Mouse (Mus musculus) cerebellum, adult 9-10 months (tissue): Measurements from ENCODE around the gene Sipa1l1.

Experiments
- DNase-seq: peaks from one replicate; pipeline ENCODE4 v3.0.0; 2022

Sipa1l1 gene

GRCm38 (mm10) chr12:82340196-82340918 lies 171.2 kb downstream of the Sipa1l1 start:
- DNase-seq: no peak

GRCm38 (mm10) chr12:82341181-82341580 lies 172.1 kb downstream of the Sipa1l1 start:
- DNase-seq: no peak

- DNase-seq: no peak
Measured at GRCm38 (mm10) chr12:82341696-82342095, 172.6 kb downstream of the Sipa1l1 start.

DNA sequence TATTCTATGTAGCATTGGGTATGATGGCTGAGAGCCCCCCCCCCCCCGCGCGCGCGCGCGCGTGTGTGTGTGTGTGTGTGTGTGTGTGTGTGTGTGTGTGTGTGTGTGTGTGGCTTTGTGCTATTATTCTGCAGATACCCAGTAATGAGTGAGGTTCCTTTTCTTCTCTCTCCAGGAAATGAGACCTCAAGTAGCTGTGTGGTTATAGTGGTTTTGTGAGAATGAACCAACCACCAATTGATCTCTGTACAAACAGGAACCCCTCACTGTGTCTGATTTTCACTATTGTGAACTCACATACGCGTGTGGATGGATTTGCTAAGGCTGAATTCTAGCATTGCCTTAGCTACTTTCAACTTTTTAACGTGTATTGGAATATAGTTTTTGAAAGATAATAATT lies 181.0 kb downstream of the Sipa1l1 start:
- DNase-seq: no peak

GRCm38 (mm10) chr12:82350891-82351290 lies 181.8 kb downstream of the Sipa1l1 start:
- no peak for DNase-seq

- no peak for DNase-seq
Measured at GRCm38 (mm10) chr12:82353660-82354059, 184.5 kb downstream of the Sipa1l1 start.

DNA sequence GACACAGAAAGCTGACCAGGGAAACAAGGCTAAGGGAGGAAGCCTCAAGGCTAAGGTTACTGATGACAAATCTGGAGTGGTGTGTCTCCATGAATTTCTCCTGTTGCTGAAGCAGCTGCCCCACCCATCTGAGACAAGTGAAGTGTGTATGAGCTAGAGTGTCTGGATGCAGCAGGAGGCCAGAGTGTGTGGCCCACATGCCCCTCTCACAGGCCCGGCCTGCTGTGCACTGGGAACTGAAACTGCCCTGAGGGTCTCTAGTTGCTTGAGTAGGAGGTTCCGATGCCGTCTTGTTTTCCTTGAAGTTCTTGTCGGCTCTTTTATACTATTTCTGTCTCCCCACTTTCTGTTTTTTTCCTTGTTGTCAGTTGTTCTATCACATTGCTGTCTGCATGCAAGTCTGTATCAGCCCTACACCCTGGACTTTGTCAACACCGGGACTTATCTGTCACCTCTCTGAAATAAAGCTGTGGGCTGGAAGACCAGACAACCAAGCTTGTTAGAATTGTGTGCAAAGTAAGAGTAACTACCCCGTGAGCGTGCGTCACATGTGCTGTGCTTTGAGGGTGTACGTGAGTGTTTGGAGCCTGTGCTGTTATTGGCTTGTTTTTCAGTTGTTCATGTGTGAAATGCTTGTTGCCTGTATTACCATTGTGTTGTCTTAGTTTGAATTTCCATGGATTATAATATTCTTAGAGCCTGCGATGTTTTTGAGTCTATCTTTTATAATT lies 186.5 kb downstream of the Sipa1l1 start:
- DNase-seq: no peak

GRCm38 (mm10) chr12:82356476-82356875 lies 187.4 kb downstream of the Sipa1l1 start:
- no peak for DNase-seq

- DNase-seq: no peak
Measured at GRCm38 (mm10) chr12:82357431-82357830, 188.3 kb downstream of the Sipa1l1 start.

DNA sequence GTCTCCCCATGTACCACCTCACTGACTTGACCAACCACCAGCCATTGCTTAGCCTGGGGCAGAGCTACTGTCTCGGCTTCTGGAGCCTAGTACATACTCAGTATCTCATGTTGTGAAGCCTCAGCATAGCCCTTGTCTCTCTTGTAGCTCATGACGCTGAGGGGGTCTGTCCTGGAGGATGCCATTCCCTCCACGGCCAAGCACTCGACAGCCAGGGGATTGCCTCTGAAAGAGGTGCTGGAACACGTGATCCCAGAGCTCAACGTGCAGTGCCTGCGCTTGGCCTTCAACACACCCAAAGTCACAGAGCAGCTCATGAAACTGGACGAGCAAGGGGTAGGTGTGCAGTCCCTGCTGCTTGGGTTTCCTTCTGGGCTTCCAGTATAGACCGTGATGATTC lies 193.7 kb downstream of the Sipa1l1 start:
- DNase-seq: no peak

DNA sequence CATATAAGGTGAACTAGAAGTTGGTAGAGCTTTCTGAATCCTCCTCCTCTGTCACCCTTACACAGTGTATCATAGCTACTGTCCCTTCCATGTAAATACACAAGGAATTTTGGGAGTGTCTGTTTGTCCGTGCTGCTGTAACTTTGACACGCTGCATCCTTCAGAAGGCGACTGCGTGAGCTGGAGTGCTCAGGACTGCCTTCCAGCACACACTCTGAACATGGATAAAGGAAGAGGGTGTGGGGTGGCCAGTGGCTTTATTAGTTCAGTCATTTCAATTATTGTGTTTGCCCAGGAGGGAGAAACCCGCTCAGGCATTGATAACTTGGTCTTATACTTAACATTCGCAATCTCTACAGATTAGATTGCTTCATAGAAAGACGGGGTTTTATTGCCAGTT lies 195.1 kb downstream of the Sipa1l1 start:
- no peak for DNase-seq

GRCm38 (mm10) chr12:82365276-82365875 lies 196.3 kb downstream of the Sipa1l1 start:
- DNase-seq: no peak

DNA sequence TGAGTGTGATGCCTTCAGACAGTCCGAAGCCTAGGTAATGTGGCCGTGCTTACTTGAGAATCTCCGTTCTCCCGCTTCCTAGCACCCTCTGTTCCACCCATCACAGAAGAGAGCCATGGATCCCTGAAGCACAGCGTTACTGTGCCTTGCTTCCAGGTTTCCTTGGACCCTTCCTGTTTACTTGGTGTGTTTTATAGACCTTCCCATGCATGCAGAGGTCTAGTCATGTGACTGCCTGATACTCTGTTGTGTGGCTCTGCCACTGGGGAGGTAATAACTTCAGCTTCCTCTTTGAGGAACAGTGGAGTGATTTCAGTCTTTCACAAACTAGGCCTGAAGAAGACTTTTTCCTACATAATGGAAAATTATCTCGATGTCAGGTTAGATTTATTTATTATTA lies 197.6 kb downstream of the Sipa1l1 start:
- no peak for DNase-seq

GRCm38 (mm10) chr12:82367345-82367744 lies 198.2 kb downstream of the Sipa1l1 start:
- peak; percentile 39 for DNase-seq

- DNase-seq: peak; percentile 67
Measured at GRCm38 (mm10) chr12:82367986-82368385, 198.9 kb downstream of the Sipa1l1 start.

DNA sequence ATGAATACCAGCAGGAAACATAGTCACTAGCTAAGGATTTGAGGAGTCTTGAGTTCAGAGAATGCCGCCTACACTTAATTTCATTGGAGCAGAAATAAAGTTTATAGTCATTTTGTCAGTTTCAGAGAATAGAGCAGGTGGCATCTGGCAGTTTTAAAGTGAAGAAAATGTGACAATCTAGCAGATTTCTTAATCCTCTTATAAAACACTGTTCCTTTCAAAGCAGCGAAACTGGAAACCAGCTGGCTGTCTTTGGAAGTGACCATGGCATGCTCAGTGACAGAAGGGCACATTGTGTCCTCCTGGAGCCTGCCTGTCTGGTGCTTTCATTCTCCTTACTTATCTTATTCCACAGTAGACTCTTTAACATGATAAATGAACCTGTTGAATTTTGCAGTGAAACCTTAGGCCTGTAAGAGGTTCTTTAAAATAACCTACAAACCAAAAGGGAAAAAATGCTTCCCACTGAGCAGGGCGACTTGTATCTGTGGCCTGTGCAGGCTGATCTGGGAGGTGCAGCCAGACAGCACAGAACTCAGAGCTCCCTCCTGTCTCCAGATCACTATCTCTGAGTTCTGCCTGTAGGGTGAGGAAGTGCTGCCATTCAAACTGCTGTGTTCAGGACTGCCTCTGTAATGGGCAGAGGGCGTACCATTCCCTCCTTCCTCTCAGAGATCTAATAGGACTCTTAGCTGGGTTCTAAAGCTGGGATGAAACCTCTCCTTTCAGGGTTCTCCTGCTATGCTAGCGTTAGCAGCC lies 200.5 kb downstream of the Sipa1l1 start:
- no peak for DNase-seq

- DNase-seq: no peak
Measured at GRCm38 (mm10) chr12:82371266-82371665, 202.1 kb downstream of the Sipa1l1 start.

DNA sequence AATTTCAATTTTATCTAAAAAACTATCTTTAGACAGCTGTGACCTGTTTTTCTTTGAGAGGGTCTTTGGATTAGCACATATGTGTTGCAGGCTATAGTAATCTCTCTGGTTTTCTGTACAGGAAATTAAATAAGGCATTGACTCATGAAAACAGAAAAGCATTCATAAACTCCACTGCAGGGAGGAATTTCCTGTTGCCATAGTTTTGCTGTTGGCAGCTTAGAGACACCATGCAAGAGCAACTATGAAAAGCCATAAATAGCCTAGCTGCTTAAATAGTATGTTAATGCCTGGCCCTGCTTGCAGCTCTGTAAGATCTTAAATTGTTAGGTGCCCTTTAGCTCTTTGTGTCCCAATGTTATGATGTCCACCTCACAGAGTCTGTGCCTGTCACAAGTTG lies 204.9 kb downstream of the Sipa1l1 start:
- no peak for DNase-seq

- DNase-seq: no peak
Measured at GRCm38 (mm10) chr12:82382932-82383331, 213.8 kb downstream of the Sipa1l1 start.

DNA sequence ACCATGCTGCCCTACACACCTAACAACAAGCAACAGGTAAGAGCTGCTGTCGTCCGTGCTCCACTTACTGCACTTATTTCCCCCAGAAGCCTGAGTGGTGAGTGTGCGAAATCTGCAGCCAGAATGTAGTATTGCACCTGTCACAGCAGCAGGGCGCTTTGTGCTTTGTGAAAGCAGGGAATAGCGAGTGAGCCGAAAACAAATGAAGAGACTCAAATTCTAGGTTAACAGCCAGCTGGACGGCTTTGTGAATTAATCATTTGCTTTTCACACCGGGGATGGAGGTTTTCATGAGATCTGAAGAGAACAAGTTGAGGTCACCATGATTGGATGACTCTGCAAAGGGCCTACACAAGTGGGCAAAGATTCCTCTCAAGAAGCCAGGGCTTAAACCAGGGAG lies 215.6 kb downstream of the Sipa1l1 start:
- peak; percentile 88 for DNase-seq

DNA sequence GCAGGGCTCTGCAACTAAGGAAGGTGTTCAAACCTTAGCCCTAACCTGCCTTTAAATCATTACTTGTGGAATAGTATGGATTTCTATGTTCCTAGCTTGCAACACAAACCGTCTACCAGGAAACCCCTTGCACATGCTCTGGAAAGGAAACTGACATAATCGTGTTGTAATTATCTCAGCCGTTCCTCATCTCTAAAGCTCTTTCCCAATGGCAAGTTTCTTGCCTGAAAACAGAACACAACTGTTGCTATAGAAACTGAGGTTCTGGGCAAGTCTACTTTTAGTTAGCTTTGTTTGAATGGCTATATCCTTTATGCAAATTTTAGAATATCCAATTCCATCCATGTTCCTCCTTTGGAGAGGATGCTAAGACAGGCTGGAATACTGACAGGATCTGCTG lies 217.9 kb downstream of the Sipa1l1 start:
- no peak for DNase-seq

- DNase-seq: peak; percentile 98
Measured at GRCm38 (mm10) chr12:82387647-82388046, 218.5 kb downstream of the Sipa1l1 start.

DNA sequence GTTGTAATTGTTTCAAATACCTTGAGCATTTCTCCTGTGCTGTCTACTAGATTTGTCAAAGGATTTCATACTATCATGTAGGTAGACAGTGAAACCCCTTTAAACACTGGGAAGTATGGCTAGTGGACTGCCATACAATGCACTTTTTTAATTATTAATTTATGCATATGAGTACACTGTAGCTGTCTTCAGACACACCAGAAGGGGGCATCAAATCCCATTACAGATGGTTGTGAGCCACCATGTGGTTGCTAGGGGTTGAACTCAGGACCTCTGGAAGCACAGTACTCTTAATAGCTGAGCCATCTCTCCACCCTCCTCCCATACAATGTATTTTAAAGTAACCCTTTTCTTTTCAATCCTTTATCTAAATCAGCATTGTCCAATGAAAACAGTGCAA lies 219.0 kb downstream of the Sipa1l1 start:
- DNase-seq: no peak
